ENCODE assay signal across 17 mouse cellular contexts in genomic region chr1:165247085-165247484, GRCm38 (mm10). TPM values are rescaled to one million over a fixed set of nuclear protein-coding genes. Genes with fewer than 3 reads are reported as not detected.
A peak's percentile ranks its signal among the peaks of the same experiment; 100 is the strongest.
DNase-seq lines count a peak whose midpoint lies in the region; ATAC-seq and TF ChIP-seq lines count a peak whose summit lies in the region.
"Had no signal": no experiment of that assay in that cellular context is flagged by ENCODE, and none has a peak within 500 bp of the region (broad histone marks: within the 10 kb centered on the region; RNA-seq: fewer than 3 reads in every experiment).

No protein-coding gene starts in this region.

- no peak overlapping the region for H3K4me3 ChIP-seq in lung, postnatal 0 days (ENCODE audit: low read depth, low read length)
- H3K4me3 ChIP-seq in layer of hippocampus, adult 2 months = no peak overlapping the region
- H3K4me3 ChIP-seq: left cerebral cortex, adult 2 months; midbrain, embryonic 15.5 days had no signal

- H3K4me2 ChIP-seq in lung, postnatal 0 days (replicated peaks; ENCODE audit: low read depth, low read length) = no peak overlapping the region
- H3K4me2 ChIP-seq: midbrain, embryonic 15.5 days had no signal

- ATAC-seq in lung, postnatal 0 days = no peak
- ATAC-seq: forebrain, postnatal 0 days; inflammation-experienced regulatory T-cells, adult 6 months; midbrain, embryonic 15.5 days had no signal

- no peaks in the 10 kb centered on the region for H3K9me3 ChIP-seq in lung, postnatal 0 days (ENCODE audit: low read length)
- H3K9me3 ChIP-seq: midbrain, embryonic 15.5 days had no signal

- H3K36me3 ChIP-seq in lung, postnatal 0 days (ENCODE audit: insufficient read depth, low read length) = no peaks in the 10 kb centered on the region
- H3K36me3 ChIP-seq: midbrain, embryonic 15.5 days had no signal

- H3K4me1 ChIP-seq in lung, postnatal 0 days (ENCODE audit: insufficient read depth, low read depth, low read length) = no peaks in the 10 kb centered on the region; the same call in 1 of the 2 replicates
- H3K4me1 ChIP-seq: midbrain, embryonic 15.5 days had no signal

- 69% methylated on average over 5 of the region's 5 CpGs for WGBS in lung, postnatal 0 days

- peak; percentile 47 for DNase-seq in adrenal gland, adult 8-10 months
- DNase-seq in adrenal gland, postnatal 4 days (ENCODE audit: low spot score in 2 of 2) = no peak
- peak; percentile 17 for DNase-seq in lung, postnatal 0 days (ENCODE audit: low spot score)
- no peak for DNase-seq in lung, postnatal 4 days
- peak; percentile 18 for DNase-seq in adipocyte (ENCODE audit: low spot score)
- peak; percentile 84 for DNase-seq in skeletal muscle tissue, adult 2 months (ENCODE audit: low read depth, low spot score)
- no peak for DNase-seq in frontal cortex, postnatal 36 days (ENCODE audit: low spot score in 2 of 2)
- no peak for DNase-seq in layer of hippocampus, adult 2 months (ENCODE audit: low spot score in 2 of 2)
- DNase-seq: cerebellum, postnatal 25 days; forebrain, postnatal 0 days; kidney, postnatal 4 days; liver; thymus, adult 18-20 months had no signal

- TF ChIP-seq CTCF in lung, postnatal 0 days (IDR thresholded peaks at IDR 0.05) = no peak
- no peak for TF ChIP-seq CTCF in layer of hippocampus, adult 2 months (conservative IDR thresholded peaks at IDR 0.05)

- H3K27ac ChIP-seq in lung, postnatal 0 days (ENCODE audit: low read length) = no peak overlapping the region
- H3K27ac ChIP-seq in layer of hippocampus, adult 2 months = no peak overlapping the region
- H3K27ac ChIP-seq: left cerebral cortex, adult 2 months; macrophage; midbrain, embryonic 15.5 days had no signal

- no peak overlapping the region for H3K9ac ChIP-seq in lung, postnatal 0 days (replicated peaks; ENCODE audit: low read depth)
- H3K9ac ChIP-seq: forebrain, postnatal 0 days; midbrain, embryonic 15.5 days had no signal

- no peaks in the 10 kb centered on the region for H3K27me3 ChIP-seq in lung, postnatal 0 days (replicated peaks; ENCODE audit: insufficient read depth, low read length)
- H3K27me3 ChIP-seq: midbrain, embryonic 15.5 days had no signal

- TF ChIP-seq EP300 in lung, postnatal 0 days (IDR thresholded peaks at IDR 0.05) = no peak

RNA-seq across cellular contexts. Expression of gene Tiprl, which starts 10.3 kb away (rescaled TPM):
- 10 to 100 TPM; 57.9 to 65.5 (median 62.0) TPM for total RNA-seq in adrenal gland, adult 8-10 months (2022)
- total RNA-seq in adrenal gland, postnatal 4 days (2021) = 10 to 100 TPM; 54.2 to 54.4 TPM
- 70.3 and 73.6 TPM in 2 replicates for polyA plus RNA-seq in lung, postnatal 0 days (2015; fragmentation: Nextera tagmentation; extraction: Ambion mirVana)
- 10 to 100 TPM; 65.2 to 67.7 TPM for total RNA-seq in layer of hippocampus, adult 2 months (2021)

RNA-seq across cellular contexts. Expression of gene Gpr161, which starts 48.5 kb away (rescaled TPM):
- 1 to 10 TPM in 3 of 4 experiments, under 1 TPM in 1; 0.92 to 1.3 (median 1.2) TPM for total RNA-seq in adrenal gland, adult 8-10 months (2022)
- 1 to 10 TPM; 4.2 to 5.6 TPM for total RNA-seq in adrenal gland, postnatal 4 days (2021)
- 0.51 and 0.56 TPM in 2 replicates for polyA plus RNA-seq in lung, postnatal 0 days (2015; fragmentation: Nextera tagmentation; extraction: Ambion mirVana)
- 10 to 100 TPM; 69.0 to 71.6 TPM for total RNA-seq in layer of hippocampus, adult 2 months (2021)
- polyA plus RNA-seq: inflammation-experienced regulatory T-cells, adult 6 months; macrophage had no signal

RNA-seq across cellular contexts. Expression of gene Sft2d2, which starts 52.8 kb away (rescaled TPM):
- 10 to 100 TPM; 36.9 to 45.8 (median 41.3) TPM for total RNA-seq in adrenal gland, adult 8-10 months (2022)
- 10 to 100 TPM; 26.6 to 28.3 TPM for total RNA-seq in adrenal gland, postnatal 4 days (2021)
- polyA plus RNA-seq in lung, postnatal 0 days (2015; fragmentation: Nextera tagmentation; extraction: Ambion mirVana) = 19.3 and 20.3 TPM in 2 replicates
- 10 to 100 TPM; 13.4 to 13.7 TPM for total RNA-seq in layer of hippocampus, adult 2 months (2021)

Comparison
In these comparisons a context has a peak if more than half of its experiments do, and no peak if none do; other contexts are left out.
1. DNase-seq: peak in adrenal gland, adult 8-10 months (single experiment), lung, postnatal 0 days (single experiment), adipocyte (single experiment) and skeletal muscle tissue, adult 2 months (single experiment); none in adrenal gland, postnatal 4 days (0 of 2), lung, postnatal 4 days (0 of 2), frontal cortex, postnatal 36 days (0 of 2) and layer of hippocampus, adult 2 months (0 of 2).
2. RNA of gene Gpr161, which starts 48.5 kb away (total RNA-seq): 69.0 to 71.6 TPM in layer of hippocampus, adult 2 months; 4.2 to 5.6 TPM in adrenal gland, postnatal 4 days and 0.92 to 1.3 TPM in adrenal gland, adult 8-10 months; every median in the first group is over 10 times any median in the second.